Mouse (Mus musculus) frontal cortex, adult 2 months (tissue): ENCODE data around the gene Ifi206. TPM values are rescaled to one million over a fixed set of nuclear protein-coding genes. Genes with fewer than 3 reads are reported as not detected.

ENCODE experiments used
- DNase-seq, 2 experiments: peaks; one replicate each; pipeline ENCODE4 v3.0.0; 2022; ENCODE audit warnings: low spot score in 1 of 2; ENCODE audit errors: extremely low spot score in 1 of 2
- polyA plus RNA-seq: library from polyadenylated mRNA; depleted of rRNA; stranded (reverse); fragments of >200 nt; gene quantifications from 2 replicates; pipeline ENCODE4 v1.2.3, GENCODE M21; 2012; rRNA removed

Gene Ifi206
- polyA plus RNA-seq, 1 experiment: 0.12 TPM

- DNase-seq: no peak
Observed at GRCm38 (mm10) chr1:173420374-173420773, 70.5 kb downstream of the Ifi206 start.

GRCm38 (mm10) chr1:173418936-173419621 is 71.8 kb downstream of the Ifi206 start:
- DNase-seq: no peak

GRCm38 (mm10) chr1:173418516-173418915 is 72.3 kb downstream of the Ifi206 start:
- no peak for DNase-seq

Other genes with a start within 250 kb of the Ifi206 start
- gene Olfr418, start 225.0 kb downstream of the Ifi206 start, polyA plus RNA-seq: 0.04 TPM in 1 of 2 replicates, not detected in the other
- gene Mptx2, start 213.3 kb downstream of the Ifi206 start, polyA plus RNA-seq: 0.19 TPM in 1 of 2 replicates, not detected in the other
- gene Ackr1, start 157.3 kb downstream of the Ifi206 start, polyA plus RNA-seq: 115 and 129 TPM in 2 replicates
- gene Aim2, start 140.2 kb downstream of the Ifi206 start, polyA plus RNA-seq: 2.3 and 3.4 TPM in 2 replicates
- 360 and 371 TPM in 2 replicates for gene Cadm3, start 123.3 kb downstream of the Ifi206 start, polyA plus RNA-seq
- gene Ifi214, start 44.9 kb upstream of the Ifi206 start, polyA plus RNA-seq: 0.06 TPM in 1 of 2 replicates, not detected in the other
- 0.19 and 0.32 TPM in 2 replicates for gene Ifi213, start 108.2 kb upstream of the Ifi206 start, polyA plus RNA-seq
- gene Ifi209, start 139.9 kb upstream of the Ifi206 start, polyA plus RNA-seq: 0.16 and 0.23 TPM in 2 replicates
- 0.02 TPM in 1 of 2 replicates, not detected in the other for gene Ifi208, start 182.6 kb upstream of the Ifi206 start, polyA plus RNA-seq